Mouse (Mus musculus): ENCODE data around the gene Spata22. TPM values are rescaled to one million over a fixed set of nuclear protein-coding genes. Genes with fewer than 3 reads are reported as not detected.
"Not testable (repeated sequence)": the region's sequence is repeated elsewhere in the genome, so short reads cannot be mapped to it uniquely, and the experiment has no call there.

Gene Spata22
- polyA plus RNA-seq, 2 experiments = not detected

DNA sequence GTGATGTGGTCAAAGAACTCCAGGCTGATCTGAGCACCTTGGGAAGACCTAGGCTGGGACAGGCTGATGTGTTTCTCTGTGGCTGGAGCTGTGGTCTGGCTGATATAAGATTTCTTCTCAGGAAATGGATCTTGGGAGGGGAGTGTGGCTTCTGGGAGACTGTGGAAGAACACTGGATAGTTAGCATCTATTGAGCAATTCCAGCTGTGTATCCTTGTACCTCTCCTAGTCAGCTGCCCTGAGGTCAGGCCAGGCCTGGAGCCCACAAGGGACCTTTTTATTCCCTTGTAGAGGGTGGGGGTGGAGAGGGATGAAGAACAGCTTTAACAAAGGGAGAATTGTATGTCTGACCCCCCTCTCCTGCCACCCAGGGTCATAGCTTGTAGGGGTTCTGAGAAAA, 45.2 kb upstream of the Spata22 start:
- Histone ChIP-seq H3K36me3 (ENCODE audit: control insufficient read depth, insufficient read depth, low read length) (no peaks in the 10 kb centered on the region), H3K9me3 (ENCODE audit: control insufficient read depth, low read length) (no peaks in the 10 kb centered on the region), H3K4me2 (replicated peaks; ENCODE audit: low read depth, low read length, severe bottlenecking) (no peak overlapping the region), H3K27me3 (ENCODE audit: control insufficient read depth, insufficient read depth, low read length) (no peaks in the 10 kb centered on the region), H3K4me1 (ENCODE audit: control insufficient read depth, insufficient read depth, low read length) (no peaks in the 10 kb centered on the region; the same call in 1 of the 2 replicates), H3K4me3 (replicated peaks; ENCODE audit: low read length) (no peak overlapping the region), H3K27ac (replicated peaks; ENCODE audit: low read depth, low read length) (no peak overlapping the region), H3K9ac (ENCODE audit: low read depth, low read length, severe bottlenecking) (no peak overlapping the region)
- DNase-seq (ENCODE audit: low spot score) (no peak), ATAC-seq (ENCODE audit: low FRiP score, low read depth) (no peak)
- no peak for TF ChIP-seq POLR2A (IDR thresholded peaks at IDR 0.05; ENCODE audit: borderline replicate concordance, extremely low read depth, insufficient read depth, insufficient read length)

- H3K36me3 ChIP-seq (ENCODE audit: control insufficient read depth, insufficient read depth, low read length) = no peaks in the 10 kb centered on the region
- H3K27me3 ChIP-seq (ENCODE audit: control insufficient read depth, insufficient read depth, low read length) = no peaks in the 10 kb centered on the region
- no peak overlapping the region for H3K9ac ChIP-seq (ENCODE audit: low read depth, low read length, severe bottlenecking)
- no peak for TF ChIP-seq POLR2A (IDR thresholded peaks at IDR 0.05; ENCODE audit: borderline replicate concordance, extremely low read depth, insufficient read depth, insufficient read length)
- no peak for DNase-seq (ENCODE audit: low spot score)
- no peak for ATAC-seq (ENCODE audit: low FRiP score, low read depth)
- no peak overlapping the region for H3K27ac ChIP-seq (replicated peaks; ENCODE audit: low read depth, low read length)
- H3K4me3 ChIP-seq (replicated peaks; ENCODE audit: low read length) = no peak overlapping the region
- H3K9me3 ChIP-seq (ENCODE audit: control insufficient read depth, low read length) = no peaks in the 10 kb centered on the region
- WGBS = 80% methylated on average over 1 of the region's 1 CpGs
- H3K4me2 ChIP-seq (replicated peaks; ENCODE audit: low read depth, low read length, severe bottlenecking) = no peak overlapping the region
- H3K4me1 ChIP-seq (ENCODE audit: control insufficient read depth, insufficient read depth, low read length) = no peaks in the 10 kb centered on the region
Observed at GRCm38 (mm10) chr11:73289621-73290020, 39.9 kb upstream of the Spata22 start.

DNA sequence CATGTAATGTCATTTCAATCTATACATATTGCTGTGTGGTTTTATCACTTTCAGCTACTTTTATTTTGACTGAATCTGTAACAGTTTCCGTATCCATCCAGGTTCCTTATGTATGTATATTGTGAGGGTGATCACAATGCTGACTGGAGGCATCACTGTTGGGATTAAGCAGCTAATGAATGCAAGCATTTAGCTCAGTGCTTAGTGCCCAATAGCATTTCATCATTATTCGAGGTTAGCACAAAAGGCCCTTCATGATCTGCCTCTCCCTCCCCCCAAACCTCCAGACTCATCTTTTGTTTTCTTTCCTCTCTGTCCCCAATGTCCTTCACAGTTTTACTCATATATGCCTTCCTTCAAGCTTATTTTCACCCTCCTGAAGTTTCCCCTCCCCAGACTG, 26.4 kb upstream of the Spata22 start:
- 58% methylated on average over 2 of the region's 2 CpGs for WGBS
- Histone ChIP-seq H3K9ac (ENCODE audit: low read depth, low read length, severe bottlenecking) (no peak overlapping the region), H3K27ac (replicated peaks; ENCODE audit: low read depth, low read length) (no peak overlapping the region), H3K27me3 (ENCODE audit: control insufficient read depth, insufficient read depth, low read length) (no peaks in the 10 kb centered on the region), H3K4me3 (replicated peaks; ENCODE audit: low read length) (no peak overlapping the region), H3K36me3 (ENCODE audit: control insufficient read depth, insufficient read depth, low read length) (no peaks in the 10 kb centered on the region), H3K9me3 (ENCODE audit: control insufficient read depth, low read length) (no peaks in the 10 kb centered on the region), H3K4me2 (replicated peaks; ENCODE audit: low read depth, low read length, severe bottlenecking) (no peak overlapping the region), H3K4me1 (ENCODE audit: control insufficient read depth, insufficient read depth, low read length) (no peaks in the 10 kb centered on the region)
- DNase-seq (ENCODE audit: low spot score) = no peak
- no peak for ATAC-seq (ENCODE audit: low FRiP score, low read depth)
- no peak for TF ChIP-seq POLR2A (IDR thresholded peaks at IDR 0.05; ENCODE audit: borderline replicate concordance, extremely low read depth, insufficient read depth, insufficient read length)

DNA sequence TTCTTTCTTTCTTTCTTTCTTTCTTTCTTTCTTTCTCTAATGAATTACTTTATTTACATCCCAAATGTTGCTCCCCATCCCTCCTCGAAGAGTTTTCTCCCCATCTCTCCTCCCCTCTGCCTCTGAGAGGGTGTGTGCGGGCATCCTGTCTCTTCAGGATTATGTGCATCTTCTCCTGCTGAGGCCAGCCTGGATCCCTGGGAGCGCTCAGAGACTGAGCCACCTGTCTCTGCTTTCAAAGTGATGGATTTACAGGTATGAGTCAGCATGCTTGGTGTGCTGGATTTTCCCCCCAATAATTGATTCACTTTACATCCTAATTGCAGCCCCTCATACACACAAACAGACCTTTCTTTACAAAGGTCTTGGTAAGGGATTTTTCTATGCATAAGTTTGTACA, 13.6 kb upstream of the Spata22 start:
- H3K9ac ChIP-seq (ENCODE audit: low read depth, low read length, severe bottlenecking) = no peak overlapping the region
- 43% methylated on average over 3 of the region's 3 CpGs for WGBS
- no peak overlapping the region for H3K27ac ChIP-seq (replicated peaks; ENCODE audit: low read depth, low read length)
- H3K27me3 ChIP-seq (ENCODE audit: control insufficient read depth, insufficient read depth, low read length) = no peaks in the 10 kb centered on the region
- no peak overlapping the region for H3K4me3 ChIP-seq (replicated peaks; ENCODE audit: low read length)
- TF ChIP-seq POLR2A (IDR thresholded peaks at IDR 0.05; ENCODE audit: borderline replicate concordance, extremely low read depth, insufficient read depth, insufficient read length) = no peak
- H3K9me3 ChIP-seq (ENCODE audit: control insufficient read depth, low read length) = no peaks in the 10 kb centered on the region
- H3K4me1 ChIP-seq (ENCODE audit: control insufficient read depth, insufficient read depth, low read length) = no peaks in the 10 kb centered on the region
- H3K4me2 ChIP-seq (replicated peaks; ENCODE audit: low read depth, low read length, severe bottlenecking) = no peak overlapping the region
- ATAC-seq (ENCODE audit: low FRiP score, low read depth) (no peak), DNase-seq (ENCODE audit: low spot score) (no peak)
- no peaks in the 10 kb centered on the region for H3K36me3 ChIP-seq (ENCODE audit: control insufficient read depth, insufficient read depth, low read length)

DNA sequence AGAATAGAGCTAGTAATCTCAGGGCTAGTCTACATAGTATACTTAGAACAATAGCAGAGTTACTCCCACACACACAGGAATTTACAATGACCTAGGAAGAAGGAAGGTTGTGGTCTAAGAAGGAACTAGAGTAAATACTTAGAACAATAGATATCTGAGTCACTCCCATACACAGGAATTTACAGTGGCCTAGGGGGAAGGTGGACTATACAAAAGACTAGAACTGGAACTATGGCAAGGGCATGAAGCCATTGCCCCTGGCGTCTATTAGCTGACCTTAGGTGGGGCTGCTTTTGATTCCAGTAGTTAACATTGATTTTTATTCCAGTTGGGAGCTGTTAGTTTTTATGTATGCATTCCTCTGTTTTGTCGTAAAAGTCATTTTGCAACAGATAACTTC, 11.0 kb upstream of the Spata22 start:
- H3K36me3 ChIP-seq (ENCODE audit: control insufficient read depth, insufficient read depth, low read length); DNase-seq (ENCODE audit: low spot score); H3K9ac ChIP-seq (ENCODE audit: low read depth, low read length, severe bottlenecking); H3K4me3 ChIP-seq (replicated peaks; ENCODE audit: low read length); H3K4me2 ChIP-seq (replicated peaks; ENCODE audit: low read depth, low read length, severe bottlenecking); ATAC-seq (ENCODE audit: low FRiP score, low read depth); H3K9me3 ChIP-seq (ENCODE audit: control insufficient read depth, low read length); H3K4me1 ChIP-seq (ENCODE audit: control insufficient read depth, insufficient read depth, low read length); H3K27ac ChIP-seq (replicated peaks; ENCODE audit: low read depth, low read length); H3K27me3 ChIP-seq (ENCODE audit: control insufficient read depth, insufficient read depth, low read length): not testable (repeated sequence)
- WGBS = 86% methylated on average over 2 of the region's 2 CpGs

GRCm38 (mm10) chr11:73321064-73321463, 8.5 kb upstream of the Spata22 start:
- not testable (repeated sequence) for H3K27me3 ChIP-seq (ENCODE audit: control insufficient read depth, insufficient read depth, low read length); ATAC-seq (ENCODE audit: low FRiP score, low read depth); H3K4me2 ChIP-seq (replicated peaks; ENCODE audit: low read depth, low read length, severe bottlenecking); H3K9me3 ChIP-seq (ENCODE audit: control insufficient read depth, low read length); H3K27ac ChIP-seq (replicated peaks; ENCODE audit: low read depth, low read length); H3K4me1 ChIP-seq (ENCODE audit: control insufficient read depth, insufficient read depth, low read length); H3K9ac ChIP-seq (ENCODE audit: low read depth, low read length, severe bottlenecking); H3K4me3 ChIP-seq (replicated peaks; ENCODE audit: low read length); DNase-seq (ENCODE audit: low spot score); H3K36me3 ChIP-seq (ENCODE audit: control insufficient read depth, insufficient read depth, low read length)
- 94% methylated on average over 13 of the region's 13 CpGs for WGBS

All from limb, embryonic 14.5 days (tissue).